Comparison of ENCODE assay signal across 11 mouse cellular contexts in genomic region chr7:133099266-133099665, GRCm38 (mm10). TPM values are rescaled to one million over a fixed set of nuclear protein-coding genes. Genes with fewer than 3 reads are reported as not detected.
A peak's percentile ranks its signal among the peaks of the same experiment; 100 is the strongest.
DNase-seq lines count a peak whose midpoint lies in the region; ATAC-seq and TF ChIP-seq lines count a peak whose summit lies in the region.
"Had no signal": no experiment of that assay in that cellular context is flagged by ENCODE, and none has a peak within 500 bp of the region (broad histone marks: within the 10 kb centered on the region; RNA-seq: fewer than 3 reads in every experiment).

No protein-coding gene starts in this region.

- peaks cover 4% of the 10 kb centered on the region; the same call in 1 of the 2 replicates for H3K36me3 ChIP-seq in kidney, embryonic 16.5 days (ENCODE audit: insufficient read depth, low read length)
- H3K36me3 ChIP-seq in heart, postnatal 0 days (replicated peaks; ENCODE audit: control insufficient read depth, insufficient read depth, low read length) = no peaks in the 10 kb centered on the region
- H3K36me3 ChIP-seq: limb, embryonic 15.5 days had no signal

- no peak for TF ChIP-seq CTCF in heart, postnatal 0 days (IDR thresholded peaks at IDR 0.05; ENCODE audit: low read depth)

- H3K4me1 ChIP-seq in kidney, embryonic 16.5 days (ENCODE audit: insufficient read depth, low read length) = peaks cover 52% of the 10 kb centered on the region
- H3K4me1 ChIP-seq in heart, postnatal 0 days (ENCODE audit: control insufficient read depth, insufficient read depth) = peaks cover 34% of the 10 kb centered on the region

- no peak for DNase-seq in kidney, adult 9 months
- DNase-seq in heart, adult 8-10 months (ENCODE audit: low spot score) = peak; percentile 70
- DNase-seq in heart, postnatal 0 days (ENCODE audit: low spot score) = peak; percentile 56
- peak; percentile 55 for DNase-seq in lung, postnatal 36 days
- DNase-seq in frontal cortex, postnatal 10 days (ENCODE audit: low spot score in 2 of 2) = no peak
- DNase-seq in layer of hippocampus, adult 11-12 months (ENCODE audit: low spot score) = no peak
- no peak for DNase-seq in adrenal gland, adult 8-10 months

- TF ChIP-seq EP300 in heart, postnatal 0 days (IDR thresholded peaks at IDR 0.05; ENCODE audit: low read depth) = no peak

- H3K9ac ChIP-seq in kidney, embryonic 16.5 days (replicated peaks; ENCODE audit: low read length) = peak overlapping the region; percentile 5; the same call in 1 of the 2 replicates
- H3K9ac ChIP-seq in heart, postnatal 0 days (replicated peaks; ENCODE audit: low read depth, low read length) = no peak overlapping the region
- H3K9ac ChIP-seq: limb, embryonic 15.5 days had no signal

- 0 out of 2 replicates have a peak, but pooled peaks have one; percentile 43 for ATAC-seq in kidney, embryonic 16.5 days (ENCODE audit: low FRiP score, low TSS enrichment)
- ATAC-seq in heart, postnatal 0 days (ENCODE audit: insufficient read depth, low read depth) = peak; percentile 47; the same call in 1 of the 2 replicates

- H3K27ac ChIP-seq in kidney, embryonic 16.5 days (ENCODE audit: low read length) = peak overlapping the region; percentile 75
- peak overlapping the region; percentile 71 for H3K27ac ChIP-seq in heart, postnatal 0 days (ENCODE audit: low read depth)
- H3K27ac ChIP-seq: limb, embryonic 15.5 days had no signal

- no peak overlapping the region for H3K4me3 ChIP-seq in kidney, embryonic 16.5 days (ENCODE audit: low read length)
- no peak overlapping the region for H3K4me3 ChIP-seq in heart, postnatal 0 days (ENCODE audit: low read depth, low read length)
- H3K4me3 ChIP-seq: limb, embryonic 15.5 days; megakaryocyte, embryonic 14.5 days had no signal

- no peaks in the 10 kb centered on the region for H3K9me3 ChIP-seq in kidney, embryonic 16.5 days (ENCODE audit: low read length)
- no peaks in the 10 kb centered on the region for H3K9me3 ChIP-seq in heart, postnatal 0 days (replicated peaks; ENCODE audit: control insufficient read depth, low read length)
- H3K9me3 ChIP-seq: limb, embryonic 15.5 days; megakaryocyte, embryonic 14.5 days had no signal

- WGBS in kidney, embryonic 16.5 days = 24% methylated on average over 4 of the region's 4 CpGs
- WGBS in heart, postnatal 0 days = 8% methylated on average over 4 of the region's 4 CpGs

- no peaks in the 10 kb centered on the region for H3K27me3 ChIP-seq in kidney, embryonic 16.5 days (ENCODE audit: insufficient read depth, low read length)
- no peaks in the 10 kb centered on the region for H3K27me3 ChIP-seq in heart, postnatal 0 days (ENCODE audit: control insufficient read depth, insufficient read depth, low read length)
- H3K27me3 ChIP-seq: limb, embryonic 15.5 days; megakaryocyte, embryonic 14.5 days had no signal

- H3K4me2 ChIP-seq in kidney, embryonic 16.5 days (replicated peaks; ENCODE audit: low read depth, low read length) = peak overlapping the region; percentile 14; the same call in 1 of the 2 replicates
- peak overlapping the region; percentile 37 for H3K4me2 ChIP-seq in heart, postnatal 0 days (ENCODE audit: low read depth, low read length)
- H3K4me2 ChIP-seq: limb, embryonic 15.5 days had no signal

RNA-seq across cellular contexts. Expression of gene Fgfr2, which starts 23.9 kb away (rescaled TPM):
- polyA plus RNA-seq in kidney, embryonic 16.5 days (2015; fragmentation: Nextera tagmentation; extraction: Ambion mirVana) = 115 and 118 TPM in 2 replicates
- 1 to 10 TPM; 1.1 to 1.9 (median 1.4) TPM for total RNA-seq in heart, adult 8-10 months (2022)
- total RNA-seq in heart, postnatal 0 days (2014; rRNA removed; ENCODE audit: low replicate concordance) = 10.0 and 11.5 TPM in 2 replicates
- 3.8 TPM in 2 replicates for polyA plus RNA-seq in heart, postnatal 0 days (2015; fragmentation: Nextera tagmentation; extraction: Ambion mirVana)
- 100 to 1,000 TPM; 193 to 471 (median 262) TPM for total RNA-seq in adrenal gland, adult 8-10 months (2022)
- total RNA-seq: MEL had no signal

RNA-seq across cellular contexts. Expression of gene Ctbp2, which starts 24.9 kb away (rescaled TPM):
- 121 and 123 TPM in 2 replicates for polyA plus RNA-seq in kidney, embryonic 16.5 days (2015; fragmentation: Nextera tagmentation; extraction: Ambion mirVana)
- 10 to 100 TPM; 24.9 to 28.1 (median 27.6) TPM for total RNA-seq in heart, adult 8-10 months (2022)
- 66.6 and 71.3 TPM in 2 replicates for total RNA-seq in heart, postnatal 0 days (2014; rRNA removed; ENCODE audit: low replicate concordance)
- polyA plus RNA-seq in heart, postnatal 0 days (2015; fragmentation: Nextera tagmentation; extraction: Ambion mirVana) = 27.0 and 27.9 TPM in 2 replicates
- total RNA-seq in adrenal gland, adult 8-10 months (2022) = 10 to 100 TPM; 60.6 to 88.6 (median 73.7) TPM

Comparison
In these comparisons a context has a peak if more than half of its experiments do, and no peak if none do; other contexts are left out.
1. DNase-seq: peak in heart, adult 8-10 months (single experiment), heart, postnatal 0 days (single experiment) and lung, postnatal 36 days (single experiment); none in kidney, adult 9 months (single experiment), frontal cortex, postnatal 10 days (0 of 2), layer of hippocampus, adult 11-12 months (single experiment) and adrenal gland, adult 8-10 months (single experiment).
2. RNA of gene Fgfr2, which starts 23.9 kb away (total RNA-seq): 193 to 471 TPM in adrenal gland, adult 8-10 months; 10.0 to 11.5 TPM in heart, postnatal 0 days and 1.1 to 1.9 TPM in heart, adult 8-10 months; every median in the first group is over 10 times any median in the second.